Mouse (Mus musculus) myocyte (in vitro differentiated cells): ENCODE measurements around the gene Trabd2b. TPM values are rescaled to one million over a fixed set of nuclear protein-coding genes. Genes with fewer than 3 reads are reported as not detected.
A peak's percentile ranks its signal among the peaks of the same experiment; 100 is the strongest.

Source experiments
- H3K27me3 ChIP-seq: one replicate; pipeline ENCODE4 v1.6.1; 2011; ENCODE audit not compliant: control insufficient read depth, insufficient read depth, insufficient read length
- H3K36me3 ChIP-seq: one replicate; pipeline ENCODE4 v1.6.1; 2011; ENCODE audit not compliant: control insufficient read depth, insufficient read depth
- H3K4me2 ChIP-seq: one replicate; pipeline ENCODE4 v1.6.1; 2011; ENCODE audit warnings: low read depth, control low read depth
- H3K4me3 ChIP-seq: one replicate; pipeline ENCODE4 v1.5.1; 2011; ENCODE audit warnings: mild to moderate bottlenecking, control low read depth, moderate library complexity
- H3K79me2 ChIP-seq: one replicate; pipeline ENCODE4 v1.6.1; 2011; ENCODE audit not compliant: control insufficient read depth, insufficient read depth
- H3ac ChIP-seq: one replicate; pipeline ENCODE4 v1.6.1; 2011; ENCODE audit not compliant: control insufficient read depth, insufficient read length
- CEBPB ChIP-seq: IDR thresholded peaks from 2 replicates; pipeline ENCODE4 v1.6.1; 2011; ENCODE audit warnings: mild to moderate bottlenecking, moderate library complexity; ENCODE audit not compliant: poor library complexity, insufficient read depth, severe bottlenecking
- E2F4 ChIP-seq: IDR thresholded peaks from one replicate; pipeline ENCODE4 v1.6.1; 2011; ENCODE audit warnings: mild to moderate bottlenecking, control low read depth, moderate library complexity; ENCODE audit not compliant: insufficient read depth
- MAX ChIP-seq: IDR thresholded peaks from one replicate; pipeline ENCODE4 v1.6.1; 2011; ENCODE audit warnings: low read depth, mild to moderate bottlenecking, control low read depth
- MYOD1 ChIP-seq, 3 experiments: IDR thresholded peaks; one replicate each; pipeline ENCODE4 v1.6.1; 2011; ENCODE audit warnings: control low read depth in 2 of 3, low read depth in 2 of 3, mild to moderate bottlenecking in 2 of 3, moderate library complexity in 1 of 3; ENCODE audit not compliant: insufficient read length in 2 of 3, control insufficient read depth in 1 of 3
- MYOG ChIP-seq, 3 experiments: IDR thresholded peaks; one replicate each; pipeline ENCODE4 v1.6.1; 2011; ENCODE audit warnings: control low read depth in 2 of 3, low read depth in 2 of 3, mild to moderate bottlenecking in 2 of 3; ENCODE audit not compliant: insufficient read length in 2 of 3, control insufficient read depth in 1 of 3, insufficient read depth in 1 of 3
- POLR2A ChIP-seq: IDR thresholded peaks from one replicate; pipeline ENCODE4 v1.6.1; 2011; ENCODE audit warnings: low read depth, mild to moderate bottlenecking, control low read depth, moderate library complexity; ENCODE audit not compliant: insufficient read length
- POLR2AphosphoS2 ChIP-seq: IDR thresholded peaks from one replicate; pipeline ENCODE4 v1.6.1; 2011; ENCODE audit warnings: low read depth, control low read depth; ENCODE audit not compliant: insufficient read length
- REST ChIP-seq: IDR thresholded peaks from one replicate; pipeline ENCODE4 v1.6.1; 2011; ENCODE audit warnings: mild to moderate bottlenecking, control low read depth, moderate library complexity; ENCODE audit not compliant: insufficient read depth, insufficient read length
- SRF ChIP-seq: IDR thresholded peaks from one replicate; pipeline ENCODE4 v1.6.1; 2011; ENCODE audit warnings: low read depth; ENCODE audit not compliant: control insufficient read depth, insufficient read length
- TCF12 ChIP-seq: IDR thresholded peaks from one replicate; pipeline ENCODE4 v1.6.1; 2011; ENCODE audit warnings: mild to moderate bottlenecking, control low read depth; ENCODE audit not compliant: poor library complexity, insufficient read depth, severe bottlenecking
- TCF3 ChIP-seq: IDR thresholded peaks from one replicate; pipeline ENCODE4 v1.6.1; 2011; ENCODE audit warnings: low read depth, control low read depth; ENCODE audit not compliant: insufficient read length
- USF1 ChIP-seq: IDR thresholded peaks from one replicate; pipeline ENCODE4 v1.6.1; 2011; ENCODE audit warnings: low read depth, mild to moderate bottlenecking, control low read depth, moderate library complexity
- polyA plus RNA-seq: library from polyadenylated mRNA; unstranded; fragments of >200 nt; fragmentation: generic; extraction: Trizol; gene quantifications from one replicate; pipeline ENCODE4 v1.2.1, GENCODE M21; 2012; ENCODE audit warnings: missing spikeins

Trabd2b gene
- polyA plus RNA-seq, 1 experiment: 0.79 TPM

GRCm38 (mm10) chr4:114448393-114449052, 42.0 kb downstream of the Trabd2b start:
- peak overlapping the region; percentile 42 for H3K4me2 ChIP-seq

DNA sequence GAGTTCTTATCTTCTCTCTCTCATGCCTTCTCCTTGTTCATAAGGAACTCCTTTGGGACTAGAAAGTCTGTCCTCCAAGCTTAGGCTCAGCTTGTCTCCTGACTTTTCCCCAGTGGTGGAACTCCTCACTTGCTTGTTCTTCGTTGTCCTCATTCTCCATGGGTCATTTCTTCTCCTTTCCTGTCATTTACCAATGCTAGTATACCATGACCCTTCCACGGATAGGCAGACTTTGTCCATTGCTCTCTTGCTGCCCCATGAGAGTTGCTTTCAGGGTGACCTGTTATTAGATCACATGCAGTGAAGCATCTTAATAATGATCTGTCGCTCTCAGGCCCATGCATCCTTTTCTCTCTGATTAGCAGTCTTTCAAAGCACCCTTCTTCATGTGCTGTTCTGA, 46.6 kb downstream of the Trabd2b start:
- Histone ChIP-seq H3K79me2 (no peaks in the 10 kb centered on the region), H3K4me3 (no peak overlapping the region), H3K27me3 (no peaks in the 10 kb centered on the region), H3ac (no peak overlapping the region), H3K36me3 (no peaks in the 10 kb centered on the region), H3K4me2 (no peak overlapping the region)
- TF ChIP-seq REST (no peak), MAX (no peak), MYOG (IDR thresholded peaks at IDR 0.05; ENCODE audit: control insufficient read depth in 1 of 3, insufficient read depth in 1 of 3, insufficient read length in 2 of 3, low read depth in 2 of 3) (no peak)

More at GRCm38 (mm10) chr4:114448393-114449052, 42.0 kb downstream of the Trabd2b start:
- Histone ChIP-seq H3K36me3 (no peaks in the 10 kb centered on the region), H3ac (no peak overlapping the region), H3K79me2 (no peaks in the 10 kb centered on the region), H3K27me3 (no peaks in the 10 kb centered on the region), H3K4me3 (no peak overlapping the region)
- TF ChIP-seq USF1: no peak
- no peak for TF ChIP-seq TCF3
- no peak for TF ChIP-seq POLR2A
- no peak for TF ChIP-seq E2F4
- no peak for TF ChIP-seq REST
- TF ChIP-seq TCF12: no peak
- no peak for TF ChIP-seq MYOG (IDR thresholded peaks at IDR 0.05; ENCODE audit: control insufficient read depth in 1 of 3, insufficient read depth in 1 of 3, insufficient read length in 2 of 3, low read depth in 2 of 3)
- TF ChIP-seq SRF: no peak
- TF ChIP-seq POLR2AphosphoS2: no peak
- no peak for TF ChIP-seq MAX
- no peak for TF ChIP-seq MYOD1 (IDR thresholded peaks at IDR 0.05; ENCODE audit: control insufficient read depth in 1 of 3, insufficient read length in 2 of 3, low read depth in 2 of 3)
- TF ChIP-seq CEBPB: no peak

DNA sequence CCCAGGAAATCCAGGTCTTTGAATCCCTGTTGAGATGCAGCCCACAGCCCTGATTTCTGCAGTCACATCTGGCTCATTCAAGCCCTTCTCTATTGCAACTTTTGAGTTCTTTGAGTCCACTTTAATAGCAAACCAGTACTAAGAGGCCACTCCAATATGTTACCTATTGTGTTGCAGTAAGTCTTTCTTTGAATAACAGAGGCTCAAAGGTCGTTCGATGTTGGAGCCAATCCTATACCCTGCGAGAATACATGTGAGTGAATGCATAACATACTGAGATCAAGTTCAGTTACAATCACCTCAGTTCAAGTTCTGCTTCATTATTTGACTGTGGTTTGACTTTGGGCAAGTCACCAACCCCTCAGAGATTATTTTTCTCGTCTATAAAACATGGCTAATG, 47.5 kb downstream of the Trabd2b start:
- Histone ChIP-seq H3K79me2 (no peaks in the 10 kb centered on the region), H3K36me3 (no peaks in the 10 kb centered on the region), H3K27me3 (no peaks in the 10 kb centered on the region), H3K4me3 (no peak overlapping the region), H3K4me2 (no peak overlapping the region), H3ac (no peak overlapping the region)
- TF ChIP-seq MAX (no peak), SRF (no peak), MYOD1 (IDR thresholded peaks at IDR 0.05; ENCODE audit: control insufficient read depth in 1 of 3, insufficient read length in 2 of 3, low read depth in 2 of 3) (no peak), TCF3 (no peak), E2F4 (no peak), USF1 (no peak), TCF12 (no peak), POLR2A (no peak), POLR2AphosphoS2 (no peak), CEBPB (no peak), MYOG (IDR thresholded peaks at IDR 0.05; ENCODE audit: control insufficient read depth in 1 of 3, insufficient read depth in 1 of 3, insufficient read length in 2 of 3, low read depth in 2 of 3) (no peak), REST (no peak)

DNA sequence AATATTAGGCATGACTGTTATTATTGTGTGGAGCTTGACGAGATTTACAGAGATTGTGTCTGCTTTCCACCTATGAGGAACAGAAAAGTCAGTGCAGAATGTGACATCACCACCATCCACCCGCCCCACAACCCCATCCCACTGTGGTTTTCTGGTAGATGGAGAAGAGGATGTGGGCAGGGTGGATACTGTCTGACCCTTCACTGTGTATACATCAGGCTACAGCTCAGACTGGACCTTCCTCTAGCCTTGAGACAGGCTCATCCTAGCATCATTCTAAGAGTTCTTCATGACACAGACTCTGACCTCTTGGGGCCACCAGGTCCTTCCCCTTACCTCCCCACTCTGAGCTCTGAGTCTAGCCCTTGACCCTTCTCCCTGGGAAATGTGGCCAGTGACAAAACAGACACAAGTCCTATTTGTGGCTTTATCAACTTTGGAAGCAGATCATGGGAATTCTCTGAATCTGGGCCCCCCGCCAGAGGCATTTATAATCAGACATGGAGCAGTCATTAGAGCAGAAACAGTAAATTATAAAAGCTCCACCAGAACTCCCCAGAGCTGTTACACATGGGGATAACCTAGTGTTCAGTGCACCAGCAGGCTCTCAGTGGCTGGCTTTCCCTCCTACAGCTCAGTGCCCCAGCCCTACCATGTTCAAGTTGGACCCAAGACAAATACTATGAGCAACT, 48.1 kb downstream of the Trabd2b start:
- no peak overlapping the region for H3K4me2 ChIP-seq

More for the DNA sequence above, 48.1 kb downstream of the Trabd2b start:
- H3K79me2 ChIP-seq: no peaks in the 10 kb centered on the region
- H3ac ChIP-seq: no peak overlapping the region
- no peak for TF ChIP-seq REST
- no peak for TF ChIP-seq POLR2AphosphoS2
- TF ChIP-seq USF1: no peak
- TF ChIP-seq CEBPB: no peak
- TF ChIP-seq SRF: no peak
- TF ChIP-seq POLR2A: no peak
- TF ChIP-seq TCF12: no peak
- no peak for TF ChIP-seq MYOG (IDR thresholded peaks at IDR 0.05; ENCODE audit: control insufficient read depth in 1 of 3, insufficient read depth in 1 of 3, insufficient read length in 2 of 3, low read depth in 2 of 3)
- no peak for TF ChIP-seq MAX
- no peak for TF ChIP-seq E2F4
- no peak for TF ChIP-seq MYOD1 (IDR thresholded peaks at IDR 0.05; ENCODE audit: control insufficient read depth in 1 of 3, insufficient read length in 2 of 3, low read depth in 2 of 3)
- TF ChIP-seq TCF3: no peak
- no peaks in the 10 kb centered on the region for H3K27me3 ChIP-seq
- H3K36me3 ChIP-seq: no peaks in the 10 kb centered on the region
- no peak overlapping the region for H3K4me3 ChIP-seq
